Mouse (Mus musculus) erythroblast, adult 5-6 weeks (primary cell): ENCODE measurements around the gene Vmn1r19. TPM values are rescaled to one million over a fixed set of nuclear protein-coding genes. Genes with fewer than 3 reads are reported as not detected.
"Not testable (repeated sequence)": the region's sequence is repeated elsewhere in the genome, so short reads cannot be mapped to it uniquely, and the experiment has no call there.

ENCODE experiments used
- ATAC-seq: replicated peaks from 2 replicates; pipeline ENCODE4 v1.8.0; 2016; ENCODE audit warnings: moderate number of reproducible peaks, mild to moderate bottlenecking, moderate TSS enrichment, inconsistent platforms; ENCODE audit not compliant: poor library complexity, low FRiP score, severe bottlenecking
- total RNA-seq, 2 experiments: library from RNA; stranded (forward) in 1 of 2; stranded (reverse) in 1 of 2; fragments of 150-400 nt in 1 of 2; fragments of 200-764, 138-1000 nt in 1 of 2; gene quantifications; 2 replicates each; pipeline versions ENCODE4 v1.2.3 to v1.2.4; 2015 to 2017; ENCODE audit warnings: low replicate concordance in 2 of 2

Vmn1r19 gene
- total RNA-seq (2015; ENCODE audit: low replicate concordance): not detected in 2 replicates
- total RNA-seq (2017; ENCODE audit: low replicate concordance): not detected in 2 replicates

GRCm38 (mm10) chr6:57403480-57403879 lies at the start of gene Vmn1r19:
Gene Vmn1r19 (plus strand): TSS chr6:57403780.
- not testable (repeated sequence) for ATAC-seq

- no peak for ATAC-seq
These were observed 46.7 kb upstream of the Vmn1r19 start for GRCm38 (mm10) chr6:57356864-57357263.

GRCm38 (mm10) chr6:57363627-57364026 lies 40.0 kb upstream of the Vmn1r19 start, which contains the start of gene Vmn1r17:
Gene Vmn1r17 (minus strand): TSS chr6:57363727.
- no peak for ATAC-seq

GRCm38 (mm10) chr6:57365866-57366265 lies 37.7 kb upstream of the Vmn1r19 start:
- not testable (repeated sequence) for ATAC-seq

GRCm38 (mm10) chr6:57367496-57367895 lies 36.1 kb upstream of the Vmn1r19 start:
- no peak for ATAC-seq

GRCm38 (mm10) chr6:57395683-57396082 lies 7.9 kb upstream of the Vmn1r19 start, which contains the start of gene Vmn1r18:
Gene Vmn1r18 (minus strand): TSS chr6:57395783.
- ATAC-seq: no peak

- no peak for ATAC-seq
These were observed 25.1 kb downstream of the Vmn1r19 start, which contains the start of gene Vmn1r20 for GRCm38 (mm10) chr6:57428630-57429029. Gene Vmn1r20 (plus strand): TSS chr6:57428930.

- ATAC-seq: no peak
These were observed 27.6 kb downstream of the Vmn1r19 start for GRCm38 (mm10) chr6:57431196-57431595.

Other genes starting within 250 kb of the Vmn1r19 start
- gene Vmn1r12, start 246.9 kb upstream of the Vmn1r19 start, total RNA-seq (2015; ENCODE audit: low replicate concordance): not detected in 2 replicates
- gene Vmn1r12, start 246.9 kb upstream of the Vmn1r19 start, total RNA-seq (2017; ENCODE audit: low replicate concordance): not detected in 2 replicates
- gene Vmn1r13, start 200.5 kb upstream of the Vmn1r19 start, total RNA-seq (2015; ENCODE audit: low replicate concordance): not detected in 2 replicates
- gene Vmn1r13, start 200.5 kb upstream of the Vmn1r19 start, total RNA-seq (2017; ENCODE audit: low replicate concordance): 0.17 TPM in 1 of 2 replicates, not detected in the other
- gene Vmn1r14, start 172.1 kb upstream of the Vmn1r19 start, total RNA-seq (2015; ENCODE audit: low replicate concordance): not detected in 2 replicates
- not detected in 2 replicates for gene Vmn1r14, start 172.1 kb upstream of the Vmn1r19 start, total RNA-seq (2017; ENCODE audit: low replicate concordance)
- gene Vmn1r15, start 145.8 kb upstream of the Vmn1r19 start, total RNA-seq (2015; ENCODE audit: low replicate concordance): not detected in 2 replicates
- not detected in 2 replicates for gene Vmn1r15, start 145.8 kb upstream of the Vmn1r19 start, total RNA-seq (2017; ENCODE audit: low replicate concordance)
- 0.19 TPM in 1 of 2 replicates, not detected in the other for gene Vmn1r16, start 74.3 kb upstream of the Vmn1r19 start, total RNA-seq (2015; ENCODE audit: low replicate concordance)
- gene Vmn1r16, start 74.3 kb upstream of the Vmn1r19 start, total RNA-seq (2017; ENCODE audit: low replicate concordance): 0.84 TPM in 1 of 2 replicates, not detected in the other
- gene Vmn1r17, start 40.1 kb upstream of the Vmn1r19 start, total RNA-seq (2015; ENCODE audit: low replicate concordance): not detected in 2 replicates
- not detected in 2 replicates for gene Vmn1r17, start 40.1 kb upstream of the Vmn1r19 start, total RNA-seq (2017; ENCODE audit: low replicate concordance)
- gene Vmn1r18, start 8.0 kb upstream of the Vmn1r19 start, total RNA-seq (2015; ENCODE audit: low replicate concordance): not detected in 2 replicates
- gene Vmn1r18, start 8.0 kb upstream of the Vmn1r19 start, total RNA-seq (2017; ENCODE audit: low replicate concordance): 0.56 TPM in 1 of 2 replicates, not detected in the other
- gene Vmn1r20, start 25.1 kb downstream of the Vmn1r19 start, total RNA-seq (2015; ENCODE audit: low replicate concordance): not detected in 2 replicates
- gene Vmn1r20, start 25.1 kb downstream of the Vmn1r19 start, total RNA-seq (2017; ENCODE audit: low replicate concordance): 0.14 TPM in 1 of 2 replicates, not detected in the other
- 0.38 and 1.0 TPM in 2 replicates for gene Ppm1k, start 131.7 kb downstream of the Vmn1r19 start, total RNA-seq (2015; ENCODE audit: low replicate concordance)
- 1.4 and 1.7 TPM in 2 replicates for gene Ppm1k, start 131.7 kb downstream of the Vmn1r19 start, total RNA-seq (2017; ENCODE audit: low replicate concordance)
- gene Herc6, start 177.2 kb downstream of the Vmn1r19 start, total RNA-seq (2015; ENCODE audit: low replicate concordance): 76.9 and 83.4 TPM in 2 replicates
- gene Herc6, start 177.2 kb downstream of the Vmn1r19 start, total RNA-seq (2017; ENCODE audit: low replicate concordance): 95.7 and 121 TPM in 2 replicates